Mouse (Mus musculus) midbrain, postnatal 0 days (tissue): ENCODE data around the gene Nedd4. TPM values are rescaled to one million over a fixed set of nuclear protein-coding genes. Genes with fewer than 3 reads are reported as not detected.

Source experiments
- ATAC-seq: fragments of 200-750 bp; cut with Nextera tagmentation; 2 replicates; pipeline ENCODE4 v1.8.0; 2017; ENCODE audit warnings: moderate number of reproducible peaks, mild to moderate bottlenecking, moderate TSS enrichment, moderate library complexity; ENCODE audit not compliant: low FRiP score
- DNase-seq: peaks from one replicate; pipeline ENCODE4 v3.0.0-alpha.2; 2015; ENCODE audit warnings: low spot score
- H3K27ac ChIP-seq: fragments of 300-500 bp; sonication (generic); 2 replicates; pipeline ENCODE4 v1.5.1; 2014; ENCODE audit warnings: low read depth, mild to moderate bottlenecking, low read length, mixed read lengths
- H3K27me3 ChIP-seq: fragments of 300-500 bp; sonication (generic); 2 replicates; pipeline ENCODE4 v1.6.1; 2014; ENCODE audit warnings: low read length, control low read depth, mixed read lengths; ENCODE audit not compliant: insufficient read depth
- H3K36me3 ChIP-seq: fragments of 300-500 bp; sonication (generic); 2 replicates; pipeline ENCODE4 v1.6.1; 2014; ENCODE audit warnings: low read length, control low read depth, mixed read lengths; ENCODE audit not compliant: insufficient read depth
- H3K4me1 ChIP-seq: fragments of 300-500 bp; sonication (generic); 2 replicates; pipeline ENCODE4 v1.6.1; 2014; ENCODE audit warnings: mild to moderate bottlenecking, control low read depth, antibody characterized with exemption, low read length, mixed read lengths; ENCODE audit not compliant: insufficient read depth
- H3K4me2 ChIP-seq: fragments of 300-500 bp; sonication (generic); 2 replicates; pipeline ENCODE4 v1.6.1; 2014; ENCODE audit warnings: low read depth, mild to moderate bottlenecking, low read length, mixed read lengths; ENCODE audit not compliant: poor library complexity, severe bottlenecking
- H3K4me3 ChIP-seq: fragments of 300-500 bp; sonication (generic); 2 replicates; pipeline ENCODE4 v1.5.1; 2014; ENCODE audit warnings: low read depth, mild to moderate bottlenecking, low read length, moderate library complexity
- H3K9ac ChIP-seq: fragments of 300-500 bp; sonication (generic); replicated peaks from 2 replicates; pipeline ENCODE4 v1.6.1; 2014; ENCODE audit warnings: mild to moderate bottlenecking, low read length, moderate library complexity, mixed read lengths; ENCODE audit not compliant: poor library complexity, severe bottlenecking
- H3K9me3 ChIP-seq: fragments of 300-500 bp; sonication (generic); 2 replicates; pipeline ENCODE4 v1.6.1; 2016; ENCODE audit warnings: low read length, control low read depth
- CTCF ChIP-seq: IDR thresholded peaks from 2 replicates; pipeline ENCODE4 v1.5.1; 2016; ENCODE audit warnings: antibody characterized with exemption, mild to moderate bottlenecking
- WGBS: fragments of 180-500 bp; shearing (Covaris S2); extraction: QIAGEN DNeasy Blood & Tissue Kit; methylation state at CpG from one replicate; pipeline ENCODE4 v1.1.7; 2014; 5-methylcytosine and 5-hydroxymethylcytosine counted together
- polyA plus RNA-seq: library from polyadenylated mRNA; unstranded; fragments of >200 nt; fragmentation: Nextera tagmentation; extraction: Ambion mirVana; gene quantifications from 2 replicates; pipeline ENCODE4 v1.2.1, GENCODE M21; 2015
- total RNA-seq: library from RNA; depleted of rRNA; stranded (reverse); fragments of >200 nt; gene quantifications from 2 replicates; pipeline ENCODE4 v1.2.3, GENCODE M21; 2014

The Nedd4 gene
- total and polyA plus RNA-seq, 2 experiments from 2014 or later, result 321 to 432 TPM

GRCm38 (mm10) chr9:72656491-72656890, 5.7 kb upstream of the Nedd4 start:
- TF ChIP-seq CTCF, result no peak
- no peak overlapping the region for H3K4me2 ChIP-seq
- no peaks in the 10 kb centered on the region for H3K27me3 ChIP-seq
- no peak for ATAC-seq
- H3K9ac ChIP-seq, result no peak overlapping the region
- H3K36me3 ChIP-seq, result no peaks in the 10 kb centered on the region
- no peaks in the 10 kb centered on the region for H3K9me3 ChIP-seq
- no peak for DNase-seq
- no peak overlapping the region for H3K27ac ChIP-seq
- no peak overlapping the region for H3K4me3 ChIP-seq
- 37% methylated on average over 4 of the region's 4 CpGs for WGBS
- no peaks in the 10 kb centered on the region for H3K4me1 ChIP-seq

- no peaks in the 10 kb centered on the region for H3K9me3 ChIP-seq
- 25% methylated on average over 3 of the region's 3 CpGs for whole genome bisulfite sequencing
- H3K9ac ChIP-seq, result no peak overlapping the region
- no peak for TF ChIP-seq CTCF
- H3K36me3 ChIP-seq, result no peaks in the 10 kb centered on the region
- no peak overlapping the region for H3K4me2 ChIP-seq
- H3K27me3 ChIP-seq, result no peaks in the 10 kb centered on the region
- no peak for ATAC-seq
- H3K27ac ChIP-seq, result no peak overlapping the region
- no peaks in the 10 kb centered on the region for H3K4me1 ChIP-seq
- no peak for DNase-seq
- H3K4me3 ChIP-seq, result no peak overlapping the region
Measured at GRCm38 (mm10) chr9:72656940-72657339, 5.2 kb upstream of the Nedd4 start.

GRCm38 (mm10) chr9:72657694-72658093, 4.5 kb upstream of the Nedd4 start:
- no peaks in the 10 kb centered on the region for H3K9me3 ChIP-seq
- H3K9ac ChIP-seq, result no peak overlapping the region
- H3K27ac ChIP-seq, result no peak overlapping the region
- ATAC-seq, result no peak
- WGBS, result 62% methylated on average over 1 of the region's 1 CpGs
- no peaks in the 10 kb centered on the region for H3K36me3 ChIP-seq
- DNase-seq, result no peak
- H3K4me2 ChIP-seq, result no peak overlapping the region
- H3K27me3 ChIP-seq, result no peaks in the 10 kb centered on the region
- H3K4me3 ChIP-seq, result no peak overlapping the region
- no peaks in the 10 kb centered on the region for H3K4me1 ChIP-seq
- no peak for TF ChIP-seq CTCF

DNA sequence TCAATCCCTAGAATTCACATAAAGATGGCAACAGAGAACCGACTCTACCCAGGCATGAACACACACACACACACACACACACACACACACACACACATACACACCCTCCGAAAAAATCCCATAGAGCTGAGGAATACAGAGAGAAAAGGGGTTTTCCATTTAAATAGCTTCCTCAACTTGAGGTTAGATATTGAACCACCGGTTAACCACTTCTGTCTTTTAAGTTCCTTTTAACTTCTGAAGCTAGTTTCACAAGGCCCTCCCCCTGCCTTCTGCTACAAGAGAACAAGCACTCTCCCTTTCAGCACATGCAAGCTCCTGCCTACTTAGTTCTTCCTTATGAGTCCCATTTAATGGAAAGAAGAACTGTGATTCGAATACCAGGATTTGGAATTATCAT, 2.0 kb upstream of the Nedd4 start:
- H3K9me3 ChIP-seq, result no peaks in the 10 kb centered on the region
- H3K4me1 ChIP-seq, result peaks cover 4% of the 10 kb centered on the region; the same call in 1 of the 2 replicates
- no peak for DNase-seq
- H3K27me3 ChIP-seq, result no peaks in the 10 kb centered on the region
- no peak for ATAC-seq
- H3K36me3 ChIP-seq, result no peaks in the 10 kb centered on the region
- no peak overlapping the region for H3K27ac ChIP-seq
- no peak overlapping the region for H3K4me2 ChIP-seq
- no peak for TF ChIP-seq CTCF
- H3K9ac ChIP-seq, result no peak overlapping the region
- 75% methylated on average over 4 of the region's 4 CpGs for WGBS
- H3K4me3 ChIP-seq, result no peak overlapping the region

DNA sequence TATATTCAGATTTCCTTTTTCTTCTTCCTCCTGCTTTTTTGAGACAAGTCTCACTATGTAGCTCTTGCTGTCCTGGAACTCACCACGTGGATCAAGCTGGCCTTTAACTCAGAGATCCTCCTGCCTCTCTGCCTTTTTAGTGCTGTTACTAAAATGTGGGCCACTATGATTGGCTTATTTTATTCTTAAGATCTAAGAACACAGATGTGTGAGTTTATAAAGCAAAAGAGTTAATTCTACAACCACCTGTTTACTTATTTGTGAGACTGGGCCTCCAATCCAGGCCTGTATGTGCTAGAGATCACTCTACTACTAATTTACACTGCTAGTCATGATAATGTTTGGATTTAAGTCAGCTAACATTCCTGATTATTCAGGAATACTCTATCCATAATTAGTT, 1.2 kb upstream of the Nedd4 start:
- H3K4me2 ChIP-seq, result 0 out of 2 replicates have a peak overlapping the region, but pooled peaks have one; percentile 71

GRCm38 (mm10) chr9:72661561-72661894, 618 bp upstream of the Nedd4 start:
- under 1% methylated on average over 13 of the region's 13 CpGs for WGBS
- ATAC-seq, result no peak
- H3K4me1 ChIP-seq, result peaks cover 4% of the 10 kb centered on the region; the same call in 1 of the 2 replicates

More for the DNA sequence above, 1.2 kb upstream of the Nedd4 start:
- H3K36me3 ChIP-seq, result no peaks in the 10 kb centered on the region
- H3K4me1 ChIP-seq, result peaks cover 4% of the 10 kb centered on the region; the same call in 1 of the 2 replicates
- H3K9ac ChIP-seq, result no peak overlapping the region
- WGBS, result 25% methylated on average over 1 of the region's 1 CpGs
- DNase-seq, result no peak
- ATAC-seq, result no peak
- no peak overlapping the region for H3K4me3 ChIP-seq
- H3K27me3 ChIP-seq, result no peaks in the 10 kb centered on the region
- H3K9me3 ChIP-seq, result no peaks in the 10 kb centered on the region
- no peak for TF ChIP-seq CTCF
- H3K27ac ChIP-seq, result peak overlapping the region; percentile 99

More at GRCm38 (mm10) chr9:72661561-72661894, 618 bp upstream of the Nedd4 start:
- H3K27ac ChIP-seq, result peak overlapping the region; percentile 99
- H3K36me3 ChIP-seq, result no peaks in the 10 kb centered on the region
- peak overlapping the region; percentile 94 for H3K4me3 ChIP-seq
- no peaks in the 10 kb centered on the region for H3K9me3 ChIP-seq
- peak overlapping the region; percentile 71 for H3K4me2 ChIP-seq
- peak overlapping the region; percentile 99 for H3K9ac ChIP-seq
- no peaks in the 10 kb centered on the region for H3K27me3 ChIP-seq
- no peak for TF ChIP-seq CTCF
- no peak for DNase-seq
